Mouse (Mus musculus): ENCODE results near the gene Csf2rb.

DNA sequence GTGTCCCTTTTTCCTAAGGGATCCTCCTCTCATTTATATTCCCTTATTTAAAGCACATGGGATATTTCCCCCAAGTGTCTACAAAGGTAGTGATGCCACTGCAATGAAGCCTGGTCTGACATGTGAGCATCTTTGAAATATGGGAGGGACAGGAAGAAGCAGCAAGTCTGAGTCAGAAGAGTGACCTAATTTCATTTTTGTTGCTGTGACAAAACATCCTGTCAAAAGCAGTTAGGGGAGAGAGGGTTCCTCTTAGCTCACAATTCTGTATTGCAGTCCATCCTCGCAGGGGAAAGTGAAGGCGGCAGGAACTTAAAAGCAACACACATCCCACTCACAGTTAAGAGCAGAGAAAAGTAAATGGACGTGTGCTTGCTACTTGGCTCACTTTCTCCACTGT, 65.3 kb downstream of the Csf2rb start:
- no peak for TF ChIP-seq GATA1 (IDR thresholded peaks at IDR 0.05; ENCODE audit: borderline replicate concordance, low read length)
- no peak for TF ChIP-seq FLI1 (IDR thresholded peaks at IDR 0.05; ENCODE audit: low read length)
